Mouse (Mus musculus): ENCODE measurements around the gene Dnajc3. TPM values are rescaled to one million over a fixed set of nuclear protein-coding genes. Genes with fewer than 3 reads are reported as not detected.

The Dnajc3 gene
- polyA plus RNA-seq, 1 experiment, result 36.1 TPM

Other genes starting within 250 kb of the Dnajc3 start
- gene Abcc4, start 231.8 kb upstream of the Dnajc3 start, polyA plus RNA-seq (2012; rRNA removed), result 25.8 and 34.0 TPM in 2 replicates
- 8.6 and 9.0 TPM in 2 replicates for gene Cldn10, start 150.1 kb upstream of the Dnajc3 start, polyA plus RNA-seq (2012; rRNA removed)
- 21.5 and 26.5 TPM in 2 replicates for gene Dzip1, start 12.5 kb upstream of the Dnajc3 start, polyA plus RNA-seq (2012; rRNA removed)
- 10.7 and 12.9 TPM in 2 replicates for gene Uggt2, start 161.5 kb downstream of the Dnajc3 start, polyA plus RNA-seq (2012; rRNA removed)
- 0.04 and 0.07 TPM in 2 replicates for gene Hs6st3, start 200.4 kb downstream of the Dnajc3 start, polyA plus RNA-seq (2012; rRNA removed)